Mouse (Mus musculus): ENCODE measurements at regions not wholly inside any gene's neighbourhood (a gene's known extent, or its start where the extent isn't known, plus 50 kb on each side); places are given as distances from the start of the nearest gene placed in this dataset.

GRCm38 (mm10) chr5:119588340-119589272 lies 81.9 kb upstream of the Tbx3 start:
- Histone ChIP-seq H3K4me3 (ENCODE audit: insufficient read depth, poor library complexity, severe bottlenecking) (no peak overlapping the region), H3K36me3 (ENCODE audit: control insufficient read depth, insufficient read depth) (no peaks in the 10 kb centered on the region), H3K79me3 (ENCODE audit: low read depth) (no peaks in the 10 kb centered on the region), H3K27me3 (ENCODE audit: control insufficient read depth, insufficient read depth, insufficient read length) (no peaks in the 10 kb centered on the region), H3ac (ENCODE audit: control insufficient read depth, insufficient read length, low read depth) (no peak overlapping the region), H3K79me2 (ENCODE audit: control insufficient read depth, insufficient read depth) (no peaks in the 10 kb centered on the region)
- TF ChIP-seq MYOG (IDR thresholded peaks at IDR 0.05; ENCODE audit: control insufficient read depth, extremely low read depth, insufficient read length) = no peak
- TF ChIP-seq CEBPB (IDR thresholded peaks at IDR 0.05; ENCODE audit: low read depth) = no peak
- no peak for TF ChIP-seq CTCF (IDR thresholded peaks at IDR 0.05; ENCODE audit: control insufficient read depth, insufficient read depth, insufficient read length)

GRCm38 (mm10) chr5:119591271-119591670 lies 79.2 kb upstream of the Tbx3 start:
- Histone ChIP-seq H3K36me3 (ENCODE audit: control insufficient read depth, insufficient read depth) (no peaks in the 10 kb centered on the region), H3ac (ENCODE audit: control insufficient read depth, insufficient read length, low read depth) (no peak overlapping the region), H3K79me3 (ENCODE audit: low read depth) (no peaks in the 10 kb centered on the region), H3K4me3 (ENCODE audit: insufficient read depth, poor library complexity, severe bottlenecking) (no peak overlapping the region), H3K79me2 (ENCODE audit: control insufficient read depth, insufficient read depth) (no peaks in the 10 kb centered on the region), H3K27me3 (ENCODE audit: control insufficient read depth, insufficient read depth, insufficient read length) (no peaks in the 10 kb centered on the region)
- TF ChIP-seq MAX (IDR thresholded peaks at IDR 0.05) (no peak), MYOD1 (IDR thresholded peaks at IDR 0.05; ENCODE audit: control insufficient read depth, insufficient read length, low read depth) (no peak), FOSL1 (IDR thresholded peaks at IDR 0.05; ENCODE audit: insufficient read depth, low read length, poor library complexity, severe bottlenecking) (no peak), USF1 (IDR thresholded peaks at IDR 0.05; ENCODE audit: low read depth) (no peak), MYOG (IDR thresholded peaks at IDR 0.05; ENCODE audit: control insufficient read depth, extremely low read depth, insufficient read length) (no peak), CEBPB (IDR thresholded peaks at IDR 0.05; ENCODE audit: low read depth) (no peak), CTCF (IDR thresholded peaks at IDR 0.05; ENCODE audit: control insufficient read depth, insufficient read depth, insufficient read length) (no peak)

GRCm38 (mm10) chr5:119592891-119593290 lies 77.6 kb upstream of the Tbx3 start:
- no peak overlapping the region for H3K4me3 ChIP-seq (ENCODE audit: insufficient read depth, poor library complexity, severe bottlenecking)
- no peaks in the 10 kb centered on the region for H3K79me2 ChIP-seq (ENCODE audit: control insufficient read depth, insufficient read depth)
- no peaks in the 10 kb centered on the region for H3K79me3 ChIP-seq (ENCODE audit: low read depth)
- no peak overlapping the region for H3ac ChIP-seq (ENCODE audit: control insufficient read depth, insufficient read length, low read depth)
- H3K27me3 ChIP-seq (ENCODE audit: control insufficient read depth, insufficient read depth, insufficient read length) = no peaks in the 10 kb centered on the region
- TF ChIP-seq FOSL1 (IDR thresholded peaks at IDR 0.05; ENCODE audit: insufficient read depth, low read length, poor library complexity, severe bottlenecking) = no peak
- no peak for TF ChIP-seq CEBPB (IDR thresholded peaks at IDR 0.05; ENCODE audit: low read depth)
- TF ChIP-seq CTCF (IDR thresholded peaks at IDR 0.05; ENCODE audit: control insufficient read depth, insufficient read depth, insufficient read length) = no peak
- TF ChIP-seq MYOD1 (IDR thresholded peaks at IDR 0.05; ENCODE audit: control insufficient read depth, insufficient read length, low read depth) = no peak
- no peak for TF ChIP-seq USF1 (IDR thresholded peaks at IDR 0.05; ENCODE audit: low read depth)
- no peaks in the 10 kb centered on the region for H3K36me3 ChIP-seq (ENCODE audit: control insufficient read depth, insufficient read depth)

GRCm38 (mm10) chr5:119594541-119594940 lies 75.9 kb upstream of the Tbx3 start:
- no peak overlapping the region for H3ac ChIP-seq (ENCODE audit: control insufficient read depth, insufficient read length, low read depth)
- TF ChIP-seq CEBPB (IDR thresholded peaks at IDR 0.05; ENCODE audit: low read depth) = no peak
- no peak for TF ChIP-seq CTCF (IDR thresholded peaks at IDR 0.05; ENCODE audit: control insufficient read depth, insufficient read depth, insufficient read length)
- no peak for TF ChIP-seq MAX (IDR thresholded peaks at IDR 0.05)
- TF ChIP-seq MYOG (IDR thresholded peaks at IDR 0.05; ENCODE audit: control insufficient read depth, extremely low read depth, insufficient read length) = no peak
- no peak for TF ChIP-seq FOSL1 (IDR thresholded peaks at IDR 0.05; ENCODE audit: insufficient read depth, low read length, poor library complexity, severe bottlenecking)
- TF ChIP-seq MYOD1 (IDR thresholded peaks at IDR 0.05; ENCODE audit: control insufficient read depth, insufficient read length, low read depth) = no peak
- no peak for TF ChIP-seq USF1 (IDR thresholded peaks at IDR 0.05; ENCODE audit: low read depth)

GRCm38 (mm10) chr5:119596295-119596993 lies 74.0 kb upstream of the Tbx3 start:
- TF ChIP-seq MYOD1 (IDR thresholded peaks at IDR 0.05; ENCODE audit: control insufficient read depth, insufficient read length, low read depth) (no peak), CTCF (IDR thresholded peaks at IDR 0.05; ENCODE audit: control insufficient read depth, insufficient read depth, insufficient read length) (no peak), CEBPB (IDR thresholded peaks at IDR 0.05; ENCODE audit: low read depth) (no peak), USF1 (IDR thresholded peaks at IDR 0.05; ENCODE audit: low read depth) (no peak), MAX (IDR thresholded peaks at IDR 0.05) (no peak), FOSL1 (IDR thresholded peaks at IDR 0.05; ENCODE audit: insufficient read depth, low read length, poor library complexity, severe bottlenecking) (no peak)
- no peaks in the 10 kb centered on the region for H3K79me2 ChIP-seq (ENCODE audit: control insufficient read depth, insufficient read depth)
- no peak overlapping the region for H3K4me3 ChIP-seq (ENCODE audit: insufficient read depth, poor library complexity, severe bottlenecking)
- no peak overlapping the region for H3ac ChIP-seq (ENCODE audit: control insufficient read depth, insufficient read length, low read depth)
- no peaks in the 10 kb centered on the region for H3K36me3 ChIP-seq (ENCODE audit: control insufficient read depth, insufficient read depth)
- no peaks in the 10 kb centered on the region for H3K79me3 ChIP-seq (ENCODE audit: low read depth)
- H3K27me3 ChIP-seq (ENCODE audit: control insufficient read depth, insufficient read depth, insufficient read length) = no peaks in the 10 kb centered on the region

More at GRCm38 (mm10) chr5:119594541-119594940, 75.9 kb upstream of the Tbx3 start:
- Histone ChIP-seq H3K27me3 (ENCODE audit: control insufficient read depth, insufficient read depth, insufficient read length) (no peaks in the 10 kb centered on the region), H3K79me2 (ENCODE audit: control insufficient read depth, insufficient read depth) (no peaks in the 10 kb centered on the region), H3K36me3 (ENCODE audit: control insufficient read depth, insufficient read depth) (no peaks in the 10 kb centered on the region), H3K4me3 (ENCODE audit: insufficient read depth, poor library complexity, severe bottlenecking) (no peak overlapping the region), H3K79me3 (ENCODE audit: low read depth) (no peaks in the 10 kb centered on the region)
